Mouse (Mus musculus): ENCODE data around the gene Ccpg1os. TPM values are rescaled to one million over a fixed set of nuclear protein-coding genes. Genes with fewer than 3 reads are reported as not detected.

Ccpg1os gene
- total RNA-seq, 2 experiments from 2014 or later, result 4.4 to 24.2 TPM

Other genes with a start within 250 kb of the Ccpg1os start
- gene Prtg, start 178.5 kb downstream of the Ccpg1os start, total RNA-seq (2014; fragmentation: Nextera tagmentation), result 0.17 TPM in 1 of 2 replicates, not detected in the other
- gene Prtg, start 178.5 kb downstream of the Ccpg1os start, total RNA-seq (2017), result not detected in 2 replicates
- not detected in 2 replicates for gene Pygo1, start 59.7 kb downstream of the Ccpg1os start, total RNA-seq (2014; fragmentation: Nextera tagmentation)
- gene Pygo1, start 59.7 kb downstream of the Ccpg1os start, total RNA-seq (2017), result not detected in 2 replicates
- gene Dyx1c1, start 26.6 kb downstream of the Ccpg1os start, total RNA-seq (2014; fragmentation: Nextera tagmentation), result 3.9 TPM in 1 of 2 replicates, not detected in the other
- gene Dyx1c1, start 26.6 kb downstream of the Ccpg1os start, total RNA-seq (2017), result 0.17 and 0.52 TPM in 2 replicates
- not detected in 2 replicates for gene Gm44503, start 26.5 kb downstream of the Ccpg1os start, total RNA-seq (2014; fragmentation: Nextera tagmentation)
- 0.21 TPM in 1 of 2 replicates, not detected in the other for gene Gm44503, start 26.5 kb downstream of the Ccpg1os start, total RNA-seq (2017)
- 27.1 and 35.0 TPM in 2 replicates for gene Ccpg1, start within 50 bp of the Ccpg1os start, total RNA-seq (2014; fragmentation: Nextera tagmentation)
- gene Ccpg1, start within 50 bp of the Ccpg1os start, total RNA-seq (2017), result 39.2 and 42.6 TPM in 2 replicates
- gene Pigb, start 55.0 kb upstream of the Ccpg1os start, total RNA-seq (2014; fragmentation: Nextera tagmentation), result 32.5 and 38.2 TPM in 2 replicates
- 7.3 and 9.1 TPM in 2 replicates for gene Pigb, start 55.0 kb upstream of the Ccpg1os start, total RNA-seq (2017)
- 92.8 and 93.0 TPM in 2 replicates for gene Rab27a, start 59.5 kb upstream of the Ccpg1os start, total RNA-seq (2014; fragmentation: Nextera tagmentation)
- gene Rab27a, start 59.5 kb upstream of the Ccpg1os start, total RNA-seq (2017), result 171 and 187 TPM in 2 replicates
- gene Khdc3, start 116.5 kb upstream of the Ccpg1os start, total RNA-seq (2014; fragmentation: Nextera tagmentation), result 1.6 and 7.0 TPM in 2 replicates
- 1.8 TPM in 1 of 2 replicates, not detected in the other for gene Khdc3, start 116.5 kb upstream of the Ccpg1os start, total RNA-seq (2017)
- gene Gm20509, start 117.1 kb upstream of the Ccpg1os start, total RNA-seq (2014; fragmentation: Nextera tagmentation), result not detected in 2 replicates
- gene Gm20509, start 117.1 kb upstream of the Ccpg1os start, total RNA-seq (2017), result not detected in 2 replicates
- gene Rsl24d1, start 128.0 kb upstream of the Ccpg1os start, total RNA-seq (2014; fragmentation: Nextera tagmentation), result 87.9 and 106 TPM in 2 replicates
- 172 and 197 TPM in 2 replicates for gene Rsl24d1, start 128.0 kb upstream of the Ccpg1os start, total RNA-seq (2017)